Mouse (Mus musculus) intestine, embryonic 16.5 days (tissue): ENCODE measurements around the gene Insm1. TPM values are rescaled to one million over a fixed set of nuclear protein-coding genes. Genes with fewer than 3 reads are reported as not detected.

Source experiments
- ATAC-seq: fragments of 200-750 bp; cut with Nextera tagmentation; 2 replicates; pipeline ENCODE4 v1.8.0; 2017; ENCODE audit warnings: moderate TSS enrichment, moderate library complexity
- H3K27ac ChIP-seq: fragments of 300-500 bp; sonication (generic); 2 replicates; pipeline ENCODE4 v1.5.1; 2014; ENCODE audit warnings: mild to moderate bottlenecking, low read length
- H3K27me3 ChIP-seq: fragments of 300-500 bp; sonication (generic); replicated peaks from 2 replicates; pipeline ENCODE4 v1.6.1; 2014; ENCODE audit warnings: low read length, control low read depth, mixed read lengths; ENCODE audit not compliant: control insufficient read depth, insufficient read depth
- H3K36me3 ChIP-seq: fragments of 300-500 bp; sonication (generic); 2 replicates; pipeline ENCODE4 v1.6.1; 2014; ENCODE audit warnings: low read length, control low read depth; ENCODE audit not compliant: control insufficient read depth, insufficient read depth
- H3K4me1 ChIP-seq: fragments of 300-500 bp; sonication (generic); 2 replicates; pipeline ENCODE4 v1.6.1; 2014; ENCODE audit warnings: low read length, control low read depth, mixed read lengths; ENCODE audit not compliant: control insufficient read depth, insufficient read depth
- H3K4me2 ChIP-seq: fragments of 300-500 bp; sonication (generic); 2 replicates; pipeline ENCODE4 v1.6.1; 2014; ENCODE audit warnings: low read depth, low read length, control low read depth
- H3K4me3 ChIP-seq: fragments of 300-500 bp; sonication (generic); 2 replicates; pipeline ENCODE4 v1.5.1; 2014; ENCODE audit warnings: mild to moderate bottlenecking, low read length
- H3K9ac ChIP-seq: fragments of 300-500 bp; sonication (generic); 2 replicates; pipeline ENCODE4 v1.6.1; 2014; ENCODE audit warnings: low read depth, low read length
- H3K9me3 ChIP-seq: fragments of 300-500 bp; sonication (generic); 2 replicates; pipeline ENCODE4 v1.6.1; 2016; ENCODE audit warnings: low read length, control low read depth; ENCODE audit not compliant: control insufficient read depth
- WGBS: fragments of 180-500 bp; shearing (Covaris S2); extraction: QIAGEN DNeasy Blood & Tissue Kit; methylation state at CpG from one replicate; pipeline ENCODE4 v1.1.7; 2014; 5-methylcytosine and 5-hydroxymethylcytosine counted together
- polyA plus RNA-seq: library from polyadenylated mRNA; unstranded; fragments of >200 nt; fragmentation: Nextera tagmentation; extraction: Ambion mirVana; gene quantifications from 2 replicates; pipeline ENCODE4 v1.2.1, GENCODE M21; 2015

Gene Insm1
- polyA plus RNA-seq, 1 experiment from 2014 or later: 0.35 TPM

DNA sequence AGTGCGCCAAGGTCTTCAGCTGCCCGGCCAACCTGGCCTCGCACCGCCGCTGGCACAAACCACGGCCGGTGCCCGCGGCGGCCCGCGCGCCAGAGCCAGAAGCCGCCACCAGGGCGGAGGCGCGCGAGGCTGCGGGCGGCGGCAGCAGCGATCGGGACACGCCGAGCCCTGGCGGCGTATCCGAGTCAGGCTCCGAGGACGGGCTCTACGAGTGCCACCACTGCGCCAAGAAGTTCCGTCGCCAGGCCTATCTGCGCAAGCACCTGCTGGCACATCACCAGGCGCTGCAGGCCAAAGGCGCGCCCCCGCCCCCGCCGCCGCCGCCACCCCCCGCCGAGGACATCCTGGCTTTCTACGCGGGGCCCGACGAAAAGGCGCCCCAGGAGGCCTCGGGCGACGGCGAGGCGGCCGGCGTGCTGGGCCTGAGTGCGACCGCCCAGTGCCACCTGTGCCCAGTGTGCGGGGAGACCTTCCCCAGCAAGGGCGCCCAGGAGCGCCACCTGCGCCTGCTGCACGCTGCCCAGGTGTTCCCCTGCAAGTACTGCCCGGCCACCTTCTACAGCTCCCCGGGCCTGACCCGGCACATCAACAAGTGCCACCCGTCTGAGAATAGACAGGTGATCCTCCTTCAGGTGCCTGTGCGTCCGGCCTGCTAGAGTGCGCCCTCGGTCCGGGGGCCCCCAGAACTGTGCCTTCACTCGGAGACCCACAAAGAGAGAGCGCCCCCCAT, 1.6 kb downstream of the Insm1 start:
- H3K4me3 ChIP-seq: peak overlapping the region; percentile 53
- H3K27ac ChIP-seq: no peak overlapping the region; the same call in 1 of the 2 replicates
- H3K36me3 ChIP-seq: no peaks in the 10 kb centered on the region
- H3K9ac ChIP-seq: peak overlapping the region; percentile 43; the same call in 1 of the 2 replicates
- peak overlapping the region; percentile 99 for H3K4me2 ChIP-seq
- WGBS: 2% methylated on average over 74 of the region's 75 CpGs
- no peak for ATAC-seq
- peaks cover 77% of the 10 kb centered on the region for H3K27me3 ChIP-seq
- no peaks in the 10 kb centered on the region for H3K9me3 ChIP-seq
- H3K4me1 ChIP-seq: peaks cover 27% of the 10 kb centered on the region

DNA sequence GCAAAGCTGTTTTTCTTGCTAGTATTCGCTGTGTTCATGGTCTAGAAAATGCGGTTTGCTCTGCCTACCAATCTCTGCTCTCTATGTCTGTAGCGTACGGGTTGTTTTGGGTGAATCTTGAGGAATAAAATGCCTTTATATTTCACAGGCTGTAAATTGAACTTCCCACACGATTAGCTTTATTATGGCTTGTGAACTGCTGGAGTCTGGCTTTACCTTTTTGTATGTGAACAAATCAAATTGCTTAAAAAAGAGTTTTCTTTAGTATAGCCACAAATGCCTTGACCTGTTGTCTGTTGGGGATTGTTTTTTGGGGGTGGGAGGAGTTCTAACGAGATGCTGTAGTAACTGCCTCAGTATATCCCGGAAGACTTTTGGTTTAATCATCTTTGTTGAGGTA, 2.4 kb downstream of the Insm1 start:
- H3K4me1 ChIP-seq: peaks cover 25% of the 10 kb centered on the region
- H3K27me3 ChIP-seq: peaks cover 77% of the 10 kb centered on the region
- WGBS: 14% methylated on average over 7 of the region's 7 CpGs
- no peak overlapping the region for H3K27ac ChIP-seq
- no peak overlapping the region for H3K4me2 ChIP-seq
- 0 out of 2 replicates have a peak overlapping the region, but pooled peaks have one; percentile 53 for H3K4me3 ChIP-seq
- no peak overlapping the region for H3K9ac ChIP-seq
- no peaks in the 10 kb centered on the region for H3K9me3 ChIP-seq
- no peaks in the 10 kb centered on the region for H3K36me3 ChIP-seq
- no peak for ATAC-seq

GRCm38 (mm10) chr2:146225818-146226217, 4.1 kb downstream of the Insm1 start:
- Histone ChIP-seq H3K4me2 (no peak overlapping the region), H3K36me3 (no peaks in the 10 kb centered on the region), H3K9ac (no peak overlapping the region), H3K27me3 (peaks cover 66% of the 10 kb centered on the region), H3K4me3 (no peak overlapping the region), H3K9me3 (no peaks in the 10 kb centered on the region), H3K27ac (no peak overlapping the region), H3K4me1 (peaks cover 25% of the 10 kb centered on the region)
- no peak for ATAC-seq
- 16% methylated on average over 6 of the region's 6 CpGs for WGBS

DNA sequence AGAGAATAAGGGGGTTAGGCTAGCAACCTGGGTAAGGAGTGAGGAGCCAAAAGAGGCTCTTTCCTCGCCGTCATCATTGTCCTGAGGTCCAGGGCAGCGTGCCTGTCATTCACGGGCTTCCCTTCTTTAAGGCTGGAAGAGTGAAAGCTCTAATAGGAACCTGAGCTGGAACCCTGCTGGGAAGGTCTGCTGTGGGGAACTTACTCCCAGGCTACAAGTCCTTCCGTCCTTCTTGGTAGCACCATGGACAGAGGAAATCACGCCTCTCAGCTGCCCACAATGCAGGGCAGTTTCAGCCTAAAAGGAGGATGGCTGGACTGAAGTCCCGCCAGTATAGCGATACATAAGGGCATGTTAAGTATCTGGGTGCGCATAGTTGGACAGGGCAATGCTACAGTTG, 4.8 kb downstream of the Insm1 start:
- no peak overlapping the region for H3K4me3 ChIP-seq
- H3K4me1 ChIP-seq: peaks cover 18% of the 10 kb centered on the region
- peak; percentile 35; the same call in 1 of the 2 replicates for ATAC-seq
- H3K4me2 ChIP-seq: no peak overlapping the region
- peaks cover 60% of the 10 kb centered on the region for H3K27me3 ChIP-seq
- no peak overlapping the region for H3K27ac ChIP-seq
- no peaks in the 10 kb centered on the region for H3K36me3 ChIP-seq
- no peak overlapping the region for H3K9ac ChIP-seq
- 6% methylated on average over 9 of the region's 9 CpGs for WGBS
- H3K9me3 ChIP-seq: no peaks in the 10 kb centered on the region

DNA sequence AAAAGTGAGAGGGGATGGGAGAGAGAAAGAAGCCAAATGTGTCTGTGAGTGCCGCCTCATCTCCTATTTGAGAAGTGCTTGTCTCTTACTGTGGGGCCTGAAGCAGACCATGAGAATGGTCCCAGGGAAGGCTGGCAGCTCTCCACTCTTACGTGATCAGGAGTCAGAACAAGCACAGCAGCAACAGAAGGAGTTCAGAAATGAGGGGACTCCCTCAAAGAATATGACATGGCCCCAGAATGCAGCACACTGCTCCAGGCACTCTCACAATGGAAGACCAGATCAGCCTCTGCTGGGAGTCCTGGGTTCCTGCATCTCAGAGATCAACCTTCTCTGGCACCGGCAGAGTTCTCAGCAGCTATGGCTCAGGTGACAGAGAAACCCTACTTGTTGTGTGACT, 5.9 kb downstream of the Insm1 start:
- no peak overlapping the region for H3K4me2 ChIP-seq
- H3K9me3 ChIP-seq: no peaks in the 10 kb centered on the region
- H3K4me3 ChIP-seq: no peak overlapping the region
- H3K27me3 ChIP-seq: peaks cover 48% of the 10 kb centered on the region
- 63% methylated on average over 3 of the region's 3 CpGs for WGBS
- H3K4me1 ChIP-seq: peaks cover 8% of the 10 kb centered on the region
- H3K9ac ChIP-seq: no peak overlapping the region
- H3K36me3 ChIP-seq: no peaks in the 10 kb centered on the region
- no peak for ATAC-seq
- H3K27ac ChIP-seq: no peak overlapping the region

DNA sequence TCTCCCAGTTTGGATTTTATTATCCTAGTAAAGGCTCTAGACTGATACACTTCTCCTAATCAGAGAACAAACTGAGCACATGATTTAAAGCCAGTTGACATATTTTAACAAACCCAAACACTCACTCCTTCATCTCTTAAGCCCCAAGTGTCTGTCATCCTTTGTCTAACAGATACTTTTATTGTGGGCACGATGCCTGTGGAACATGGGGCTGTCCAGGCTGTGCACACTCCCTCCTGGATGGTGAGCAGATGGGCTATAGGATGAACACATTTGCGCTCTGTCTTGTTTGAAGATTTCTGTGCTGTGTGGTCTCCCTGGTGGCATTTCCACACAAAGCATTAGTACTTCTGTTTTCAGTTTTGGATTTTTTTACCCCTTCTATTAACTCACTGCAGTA, 6.7 kb downstream of the Insm1 start:
- Histone ChIP-seq H3K4me3 (no peak overlapping the region), H3K27ac (no peak overlapping the region), H3K36me3 (no peaks in the 10 kb centered on the region), H3K27me3 (peaks cover 40% of the 10 kb centered on the region), H3K9ac (no peak overlapping the region), H3K9me3 (no peaks in the 10 kb centered on the region), H3K4me2 (no peak overlapping the region), H3K4me1 (0 out of 2 replicates have a peak, but pooled peaks cover under 1% of the 10 kb centered on the region)
- 68% methylated on average over 2 of the region's 2 CpGs for WGBS
- no peak for ATAC-seq

GRCm38 (mm10) chr2:146231485-146231884, 9.8 kb downstream of the Insm1 start:
- H3K4me2 ChIP-seq: no peak overlapping the region
- H3K9ac ChIP-seq: no peak overlapping the region
- no peaks in the 10 kb centered on the region for H3K36me3 ChIP-seq
- no peak for ATAC-seq
- H3K9me3 ChIP-seq: no peaks in the 10 kb centered on the region
- H3K27ac ChIP-seq: no peak overlapping the region
- WGBS: 92% methylated on average over 2 of the region's 2 CpGs
- no peak overlapping the region for H3K4me3 ChIP-seq
- H3K27me3 ChIP-seq: peaks cover 16% of the 10 kb centered on the region; the same call in 1 of the 2 replicates
- no peaks in the 10 kb centered on the region for H3K4me1 ChIP-seq

- no peaks in the 10 kb centered on the region for H3K4me1 ChIP-seq
- 86% methylated on average over 4 of the region's 4 CpGs for WGBS
- H3K36me3 ChIP-seq: no peaks in the 10 kb centered on the region
- H3K27ac ChIP-seq: no peak overlapping the region
- H3K9me3 ChIP-seq: no peaks in the 10 kb centered on the region
- H3K4me2 ChIP-seq: no peak overlapping the region
- no peak overlapping the region for H3K4me3 ChIP-seq
- no peak overlapping the region for H3K9ac ChIP-seq
- no peak for ATAC-seq
- H3K27me3 ChIP-seq: no peaks in the 10 kb centered on the region
These were observed 17.6 kb downstream of the Insm1 start for GRCm38 (mm10) chr2:146239196-146239747.

DNA sequence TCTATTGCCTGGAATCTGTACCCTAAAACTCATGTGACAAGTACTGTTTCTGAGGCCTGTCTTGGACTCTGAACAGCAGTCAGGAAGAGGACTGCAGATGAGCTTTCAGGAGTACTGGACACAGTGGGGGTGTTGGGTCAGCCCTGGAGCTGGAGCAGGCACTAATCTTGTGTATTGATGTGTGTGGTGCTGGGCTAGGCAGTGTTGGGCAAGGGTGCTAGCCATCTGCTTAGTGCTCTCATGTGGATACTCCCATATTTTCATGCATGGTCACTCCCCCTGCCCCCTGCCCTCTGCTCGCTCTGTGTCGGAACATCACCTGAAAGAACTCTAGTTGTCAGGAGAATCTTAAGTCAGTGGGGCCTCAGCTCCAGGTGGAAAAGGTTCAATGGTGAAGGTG, 22.3 kb downstream of the Insm1 start:
- Histone ChIP-seq H3K4me1 (0 out of 2 replicates have a peak, but pooled peaks cover 8% of the 10 kb centered on the region), H3K36me3 (no peaks in the 10 kb centered on the region), H3K27me3 (no peaks in the 10 kb centered on the region), H3K4me2 (no peak overlapping the region), H3K27ac (no peak overlapping the region), H3K9me3 (no peaks in the 10 kb centered on the region), H3K4me3 (no peak overlapping the region), H3K9ac (no peak overlapping the region)
- ATAC-seq: 0 out of 2 replicates have a peak, but pooled peaks have one; percentile 5
- WGBS: 94% methylated on average over 2 of the region's 2 CpGs
